Mouse (Mus musculus) liver, embryonic 13.5 days (tissue): ENCODE results near the gene Ptdss2. TPM values are rescaled to one million over a fixed set of nuclear protein-coding genes. Genes with fewer than 3 reads are reported as not detected.

Experiments
- ATAC-seq: fragments of 200-750 bp; cut with Nextera tagmentation; 2 replicates; pipeline ENCODE4 v1.8.0; 2017; ENCODE audit warnings: low read depth, mild to moderate bottlenecking, moderate number of reproducible peaks, moderate library complexity
- DNase-seq: peaks from one replicate; pipeline ENCODE4 v3.0.0; 2022
- H3K27ac ChIP-seq: fragments of 300-500 bp; sonication (generic); 2 replicates; pipeline ENCODE4 v1.5.1; 2015; ENCODE audit warnings: moderate library complexity, mild to moderate bottlenecking, inconsistent platforms
- H3K27me3 ChIP-seq: fragments of 300-500 bp; sonication (generic); 2 replicates; pipeline ENCODE4 v1.6.1; 2015; ENCODE audit warnings: mild to moderate bottlenecking, inconsistent platforms
- H3K36me3 ChIP-seq: fragments of 300-500 bp; sonication (generic); 2 replicates; pipeline ENCODE4 v1.6.1; 2015; ENCODE audit warnings: mild to moderate bottlenecking, inconsistent platforms
- H3K4me1 ChIP-seq: fragments of 300-500 bp; sonication (generic); replicated peaks from 2 replicates; pipeline ENCODE4 v1.6.1; 2015; ENCODE audit warnings: inconsistent platforms
- H3K4me2 ChIP-seq: fragments of 300-500 bp; sonication (generic); 2 replicates; pipeline ENCODE4 v1.6.1; 2015; ENCODE audit warnings: inconsistent platforms, mild to moderate bottlenecking, moderate library complexity
- H3K4me3 ChIP-seq: fragments of 300-500 bp; sonication (generic); replicated peaks from 2 replicates; pipeline ENCODE4 v1.5.1; 2015; ENCODE audit warnings: mild to moderate bottlenecking, inconsistent platforms
- H3K9ac ChIP-seq: fragments of 300-500 bp; sonication (generic); 2 replicates; pipeline ENCODE4 v1.6.1; 2015; ENCODE audit warnings: mild to moderate bottlenecking, inconsistent platforms
- H3K9me3 ChIP-seq: fragments of 300-500 bp; sonication (generic); replicated peaks from 2 replicates; pipeline ENCODE4 v1.6.1; 2016; ENCODE audit warnings: inconsistent platforms
- WGBS: fragments of 180-500 bp; shearing (Covaris S2); methylation state at CpG from one replicate; pipeline ENCODE4 v1.1.7; 2015; ENCODE audit not compliant: insufficient replicate concordance; 5-methylcytosine and 5-hydroxymethylcytosine counted together
- polyA plus RNA-seq: library from polyadenylated mRNA; unstranded; fragments of >200 nt; fragmentation: Nextera tagmentation; extraction: Ambion mirVana; gene quantifications from 2 replicates; pipeline ENCODE4 v1.2.1, GENCODE M21; 2015

The Ptdss2 gene
- polyA plus RNA-seq, 1 experiment from 2014 or later: 147 TPM

DNA sequence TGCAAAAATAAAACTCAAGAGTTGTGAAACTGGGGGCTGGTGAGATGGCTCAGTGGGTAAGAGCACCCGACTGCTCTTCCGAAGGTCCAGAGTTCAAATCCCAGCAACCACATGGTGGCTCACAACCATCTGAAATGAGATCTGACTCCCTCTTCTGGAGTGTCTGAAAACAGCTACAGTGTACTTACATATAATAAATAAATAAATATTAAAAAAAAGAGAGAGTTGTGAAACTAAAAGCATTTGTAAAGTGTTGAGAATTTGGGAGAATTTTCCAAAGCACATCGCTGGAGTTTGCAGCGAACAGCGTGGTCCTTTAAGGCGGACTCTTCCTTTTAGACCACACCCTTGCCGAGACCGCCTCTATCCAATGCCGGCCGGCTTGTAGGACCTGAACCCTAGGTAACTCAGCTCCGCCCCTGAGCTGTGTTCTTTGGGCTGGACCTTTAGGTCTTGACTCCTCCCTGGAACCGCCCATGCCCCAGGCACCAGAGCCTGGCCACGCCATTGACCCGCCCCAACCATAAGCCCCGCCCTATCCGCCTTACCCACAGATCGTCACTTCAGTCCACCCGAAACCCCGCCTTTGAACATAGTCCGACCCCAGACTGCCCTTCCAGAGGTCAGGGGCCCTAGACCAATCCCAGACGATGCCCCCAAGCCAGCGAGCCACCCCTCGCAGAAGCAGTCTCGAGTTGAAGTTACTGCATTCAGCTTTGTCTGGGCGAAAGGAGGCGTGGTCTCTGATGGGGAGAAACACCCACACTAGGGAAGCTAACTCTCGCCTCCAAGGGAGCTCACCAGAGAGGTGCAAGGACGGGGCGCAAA, 721 bp downstream of the Ptdss2 start:
- H3K9me3 ChIP-seq: no peaks in the 10 kb centered on the region
- peak overlapping the region; percentile 88 for H3K27ac ChIP-seq
- ATAC-seq (peak; percentile 98), DNase-seq (peak; percentile 98)
- peaks cover 91% of the 10 kb centered on the region for H3K4me1 ChIP-seq
- no peaks in the 10 kb centered on the region for H3K36me3 ChIP-seq
- H3K27me3 ChIP-seq: no peaks in the 10 kb centered on the region
- WGBS: under 1% methylated on average over 29 of the region's 29 CpGs
- peak overlapping the region; percentile 77 for H3K4me2 ChIP-seq
- peak overlapping the region; percentile 65 for H3K4me3 ChIP-seq
- H3K9ac ChIP-seq: peak overlapping the region; percentile 76

DNA sequence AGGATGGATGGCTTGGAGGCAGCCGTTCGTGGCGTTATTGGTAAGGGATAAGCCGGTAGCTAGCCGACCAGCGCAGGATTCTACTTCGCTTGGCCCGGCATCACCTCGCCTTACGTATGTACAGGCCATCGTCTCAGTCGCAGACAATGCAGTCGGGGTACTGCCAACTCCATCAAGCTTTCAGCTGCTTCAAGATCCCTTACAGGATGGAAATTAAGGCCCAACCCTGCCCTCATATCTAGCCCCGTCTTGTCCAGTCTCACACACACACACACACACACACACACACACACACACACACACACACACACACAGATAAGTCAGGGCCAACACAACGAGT, 1.3 kb downstream of the Ptdss2 start:
- Histone ChIP-seq H3K9me3 (no peaks in the 10 kb centered on the region), H3K4me1 (peaks cover 91% of the 10 kb centered on the region), H3K36me3 (no peaks in the 10 kb centered on the region), H3K4me2 (peak overlapping the region; percentile 77), H3K4me3 (peak overlapping the region; percentile 65), H3K9ac (peak overlapping the region; percentile 76), H3K27me3 (no peaks in the 10 kb centered on the region), H3K27ac (peak overlapping the region; percentile 88)
- DNase-seq: no peak
- peak; percentile 2; the same call in 1 of the 2 replicates for ATAC-seq
- WGBS: 2% methylated on average over 15 of the region's 15 CpGs

DNA sequence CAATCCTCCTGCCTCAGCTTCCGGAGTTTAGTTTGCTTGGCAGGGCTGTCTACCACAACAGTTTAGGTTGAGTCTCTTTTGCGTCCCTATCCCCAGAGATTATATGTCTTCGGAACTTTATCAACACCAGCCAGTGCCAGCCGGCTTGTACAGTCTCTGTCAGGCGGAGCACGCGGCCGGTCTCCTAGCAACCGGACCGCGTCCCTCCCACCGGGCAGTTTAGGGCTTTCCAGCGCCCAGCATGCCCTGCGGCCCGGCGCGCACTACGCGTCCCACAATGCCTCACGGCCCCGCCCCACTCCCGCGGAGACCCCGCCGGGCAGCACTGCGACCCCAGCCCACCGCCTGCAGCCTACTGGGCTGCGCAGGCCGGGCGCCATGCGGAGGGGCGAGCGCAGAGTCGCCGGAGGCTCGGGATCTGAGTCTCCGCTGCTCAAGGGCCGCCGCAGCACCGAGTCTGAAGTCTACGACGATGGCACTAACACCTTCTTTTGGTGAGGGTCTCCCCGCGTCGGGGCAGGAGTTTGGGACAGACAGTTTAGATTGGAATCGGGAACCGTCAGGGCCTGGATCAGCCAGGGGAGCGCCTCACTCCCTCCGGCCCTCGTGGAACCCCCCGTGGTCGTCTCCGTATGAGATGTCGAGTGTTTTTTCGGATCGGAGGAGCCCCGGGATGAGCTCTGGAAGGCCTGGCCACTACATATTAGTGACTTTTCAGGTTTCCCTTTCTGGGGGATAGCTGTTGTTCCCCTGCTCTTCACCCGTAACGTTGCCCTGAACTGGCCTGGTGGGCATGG, 9.0 kb downstream of the Ptdss2 start:
- peaks cover 27% of the 10 kb centered on the region for H3K36me3 ChIP-seq
- H3K27ac ChIP-seq: peak overlapping the region; percentile 100
- peak overlapping the region; percentile 99 for H3K9ac ChIP-seq
- H3K9me3 ChIP-seq: no peaks in the 10 kb centered on the region
- H3K4me3 ChIP-seq: peak overlapping the region; percentile 95
- peak overlapping the region; percentile 89 for H3K4me2 ChIP-seq
- no peaks in the 10 kb centered on the region for H3K27me3 ChIP-seq
- DNase-seq (peak; percentile 94), ATAC-seq (peak; percentile 85)
- peaks cover 92% of the 10 kb centered on the region for H3K4me1 ChIP-seq
- WGBS: under 1% methylated on average over 59 of the region's 59 CpGs

DNA sequence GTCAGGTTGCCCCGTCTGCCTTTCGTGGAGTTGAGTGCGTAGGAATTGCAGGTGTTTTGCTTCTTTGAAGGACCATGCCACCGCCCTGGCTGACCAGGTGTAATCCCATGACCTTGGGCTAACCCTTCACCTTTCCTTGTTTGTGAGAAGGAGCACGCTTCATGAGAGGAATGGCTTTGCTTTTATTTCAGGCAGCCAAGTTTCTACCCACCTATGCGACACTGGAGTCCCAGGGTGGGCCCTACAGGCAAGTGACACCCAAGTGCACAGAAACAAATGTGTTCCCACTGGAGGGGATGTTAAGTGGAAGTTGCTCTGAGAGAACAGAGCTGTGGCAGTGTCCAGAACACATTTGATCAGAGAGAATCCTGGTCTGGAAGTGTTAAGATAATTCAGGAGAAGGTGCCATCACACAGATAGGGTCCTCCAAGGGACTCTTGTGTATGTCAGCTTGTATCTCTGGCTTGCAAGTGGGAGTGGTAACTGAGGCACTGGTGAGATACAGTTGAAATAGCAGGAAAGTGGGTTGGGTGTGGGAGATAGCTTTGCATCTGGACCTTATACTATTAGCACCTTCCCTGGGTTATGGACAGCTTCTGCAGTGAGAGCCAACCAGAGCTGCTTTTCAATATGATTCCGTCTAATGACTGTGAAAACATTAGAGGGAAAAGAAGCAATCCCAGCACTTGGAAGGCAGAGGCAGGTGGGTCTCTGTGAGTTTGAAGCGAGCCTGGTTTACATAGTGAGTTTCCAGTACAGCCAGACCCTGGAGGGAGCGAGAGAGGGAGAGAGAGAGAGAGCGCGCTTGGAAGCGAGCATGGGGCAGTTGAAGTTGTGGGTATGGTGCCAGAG, 9.9 kb downstream of the Ptdss2 start:
- Histone ChIP-seq H3K36me3 (peaks cover 36% of the 10 kb centered on the region), H3K27ac (peak overlapping the region; percentile 100), H3K9ac (peak overlapping the region; percentile 99), H3K4me2 (peak overlapping the region; percentile 89), H3K4me3 (peak overlapping the region; percentile 95), H3K4me1 (peaks cover 92% of the 10 kb centered on the region), H3K27me3 (no peaks in the 10 kb centered on the region), H3K9me3 (no peaks in the 10 kb centered on the region)
- WGBS: 23% methylated on average over 12 of the region's 12 CpGs
- DNase-seq: peak; percentile 86
- peak; percentile 86 for ATAC-seq

DNA sequence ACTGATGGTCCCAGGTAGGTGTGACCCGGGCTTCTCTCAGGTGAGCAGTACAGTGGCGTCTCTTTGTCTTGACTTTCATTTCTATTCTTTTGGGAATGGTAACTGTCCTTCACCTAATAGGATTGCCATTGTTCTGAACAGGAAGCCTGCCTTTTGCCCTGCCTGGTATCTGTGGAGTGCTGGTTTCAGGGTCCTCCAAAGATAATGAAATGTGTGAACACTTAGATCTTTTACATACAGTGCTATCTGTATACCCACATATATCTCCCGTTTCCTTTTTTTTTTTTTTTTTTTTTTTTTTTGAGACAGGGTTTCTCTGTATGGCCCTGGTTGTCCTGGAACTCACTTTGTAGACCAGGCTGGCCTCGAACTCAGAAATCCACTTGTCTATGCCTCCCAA, 19.1 kb downstream of the Ptdss2 start:
- peak overlapping the region; percentile 46; the same call in 1 of the 2 replicates for H3K9ac ChIP-seq
- no peak overlapping the region for H3K4me3 ChIP-seq
- ATAC-seq: peak; percentile 20; the same call in 1 of the 2 replicates
- 42% methylated on average over 4 of the region's 4 CpGs for WGBS
- no peaks in the 10 kb centered on the region for H3K27me3 ChIP-seq
- H3K4me2 ChIP-seq: peak overlapping the region; percentile 29
- H3K27ac ChIP-seq: peak overlapping the region; percentile 63; the same call in 1 of the 2 replicates
- no peak for DNase-seq
- H3K36me3 ChIP-seq: peaks cover 100% of the 10 kb centered on the region
- H3K9me3 ChIP-seq: no peaks in the 10 kb centered on the region
- peaks cover 99% of the 10 kb centered on the region for H3K4me1 ChIP-seq

DNA sequence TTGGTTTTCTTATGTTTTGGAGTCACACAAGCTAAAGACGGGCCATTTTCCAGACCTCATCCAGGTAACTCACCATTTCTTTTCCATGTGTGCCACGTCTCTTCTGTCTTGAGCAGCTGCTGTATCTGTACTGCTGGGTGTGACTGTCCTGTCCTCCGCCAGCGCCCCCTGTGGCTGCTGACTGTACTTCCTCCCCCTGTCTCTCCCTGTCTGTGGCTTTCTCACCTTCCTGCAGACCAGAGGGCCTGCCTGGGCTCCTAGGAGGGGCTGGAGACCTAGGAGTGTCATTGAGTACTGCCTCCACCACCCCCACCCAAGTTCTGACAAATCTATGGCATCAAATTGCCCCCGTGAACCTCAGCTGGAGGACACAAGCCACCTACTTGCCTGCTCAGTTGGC, 20.9 kb downstream of the Ptdss2 start:
- Histone ChIP-seq H3K27me3 (no peaks in the 10 kb centered on the region), H3K9me3 (no peaks in the 10 kb centered on the region), H3K9ac (peak overlapping the region; percentile 44; the same call in 1 of the 2 replicates), H3K27ac (peak overlapping the region; percentile 63), H3K4me3 (no peak overlapping the region), H3K4me2 (no peak overlapping the region), H3K36me3 (peaks cover 100% of the 10 kb centered on the region), H3K4me1 (peaks cover 99% of the 10 kb centered on the region)
- WGBS: 47% methylated on average over 5 of the region's 5 CpGs
- peak; percentile 63 for DNase-seq
- ATAC-seq: peak; percentile 18; the same call in 1 of the 2 replicates

DNA sequence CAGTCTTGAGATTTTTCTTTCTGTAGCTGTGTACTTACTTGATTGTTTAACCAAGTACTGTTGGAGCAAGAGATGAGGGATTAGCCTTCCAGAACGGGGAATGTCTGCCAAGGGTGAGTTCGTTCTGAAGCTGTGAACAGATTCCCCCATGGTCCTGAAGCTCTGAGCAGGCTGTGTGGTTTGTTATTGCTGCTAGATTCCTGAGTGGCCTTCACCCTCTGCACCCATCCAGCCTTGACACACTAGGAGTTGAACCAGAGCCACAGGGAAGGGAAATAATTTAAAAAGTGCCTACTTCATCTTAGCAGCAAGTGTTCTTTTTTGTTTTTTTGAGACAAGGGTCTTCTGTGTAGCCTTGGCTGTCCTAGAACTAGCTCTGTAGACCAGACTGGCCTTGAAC, 21.7 kb downstream of the Ptdss2 start:
- no peak for DNase-seq
- Histone ChIP-seq H3K4me2 (peak overlapping the region; percentile 3; the same call in 1 of the 2 replicates), H3K4me3 (no peak overlapping the region), H3K9ac (peak overlapping the region; percentile 29; the same call in 1 of the 2 replicates), H3K9me3 (no peaks in the 10 kb centered on the region), H3K27me3 (no peaks in the 10 kb centered on the region), H3K36me3 (peaks cover 100% of the 10 kb centered on the region), H3K4me1 (peaks cover 98% of the 10 kb centered on the region), H3K27ac (peak overlapping the region; percentile 86)
- WGBS: 89% methylated on average over 2 of the region's 2 CpGs
- ATAC-seq: no peak

DNA sequence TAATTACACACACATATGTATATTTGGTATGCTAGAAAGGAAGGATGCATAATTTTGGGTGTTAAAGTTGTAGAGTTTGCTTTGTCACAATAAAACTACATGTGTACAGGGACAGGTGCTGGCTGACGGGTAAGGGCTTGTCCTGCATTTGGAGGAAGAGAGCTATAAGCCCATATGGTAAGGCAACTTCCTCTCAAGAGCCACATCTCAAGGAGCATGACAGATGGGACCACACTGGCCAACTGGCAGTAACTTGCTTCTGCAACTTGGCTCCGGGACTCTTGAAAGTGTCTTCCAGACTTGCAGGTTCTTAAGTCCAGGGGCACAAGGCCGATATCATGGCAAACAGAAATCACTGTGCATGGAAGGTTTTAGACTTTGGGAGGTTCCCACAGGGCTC, 22.5 kb downstream of the Ptdss2 start:
- WGBS: 83% methylated on average over 3 of the region's 3 CpGs
- Histone ChIP-seq H3K9me3 (no peaks in the 10 kb centered on the region), H3K4me1 (peaks cover 93% of the 10 kb centered on the region), H3K27me3 (no peaks in the 10 kb centered on the region), H3K36me3 (peaks cover 98% of the 10 kb centered on the region), H3K9ac (peak overlapping the region; percentile 67), H3K27ac (peak overlapping the region; percentile 86), H3K4me2 (peak overlapping the region; percentile 50), H3K4me3 (no peak overlapping the region)
- DNase-seq (no peak), ATAC-seq (no peak)

DNA sequence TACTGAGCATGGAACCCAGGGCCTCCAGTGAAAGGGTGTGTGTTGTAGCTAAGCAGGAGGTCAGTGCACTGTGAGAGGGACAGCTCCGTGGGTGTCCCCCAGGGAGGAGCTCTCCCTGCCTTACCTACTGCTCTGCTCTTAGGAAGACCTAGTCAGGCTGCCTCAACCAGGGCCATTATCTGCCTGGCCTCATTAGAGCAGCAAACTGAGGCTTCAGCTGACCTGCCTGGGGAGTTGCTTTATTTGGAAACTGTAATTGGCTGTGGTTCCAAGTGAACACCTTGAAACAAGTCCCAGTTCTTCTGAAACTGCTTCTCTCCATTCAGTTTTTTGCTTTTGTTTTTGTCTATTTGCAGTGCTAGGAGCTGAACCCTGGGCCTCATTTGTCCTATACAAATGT, 23.2 kb downstream of the Ptdss2 start:
- Histone ChIP-seq H3K4me3 (peak overlapping the region; percentile 22; the same call in 1 of the 2 replicates), H3K27me3 (no peaks in the 10 kb centered on the region), H3K9me3 (no peaks in the 10 kb centered on the region), H3K36me3 (peaks cover 98% of the 10 kb centered on the region), H3K27ac (peak overlapping the region; percentile 86), H3K4me2 (peak overlapping the region; percentile 50), H3K4me1 (peaks cover 86% of the 10 kb centered on the region), H3K9ac (peak overlapping the region; percentile 67)
- ATAC-seq (0 out of 2 replicates have a peak, but pooled peaks have one; percentile 18), DNase-seq (no peak)
- WGBS: 35% methylated on average over 1 of the region's 1 CpGs

DNA sequence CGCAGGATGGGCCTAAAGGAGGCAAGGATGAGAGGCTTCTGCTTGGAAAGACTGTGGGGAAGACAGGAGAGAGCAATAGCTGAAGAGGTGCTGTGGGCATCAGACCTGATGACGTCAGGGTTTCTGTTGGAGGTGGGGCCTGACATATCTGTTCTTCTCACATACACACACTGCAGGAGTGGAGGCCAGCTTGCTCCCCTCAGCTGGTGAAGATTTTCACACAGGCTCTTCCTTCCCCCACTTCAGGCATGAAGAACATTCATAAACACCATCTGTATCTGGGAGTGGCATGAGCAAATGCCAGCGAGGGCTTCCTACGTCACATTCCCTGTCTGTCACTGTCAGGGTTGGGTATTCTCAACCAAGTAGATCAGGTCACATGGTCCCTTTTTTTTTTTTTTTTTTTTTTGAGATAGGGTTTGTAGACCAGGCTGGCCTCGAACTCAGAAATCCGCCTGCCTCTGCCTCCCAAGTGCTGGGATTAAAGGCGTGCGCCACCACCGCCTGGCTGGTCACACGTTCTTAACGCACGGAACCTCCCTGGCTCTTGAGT, 23.9 kb downstream of the Ptdss2 start:
- peak overlapping the region; percentile 67 for H3K9ac ChIP-seq
- ATAC-seq (peak; percentile 86), DNase-seq (peak; percentile 71)
- H3K9me3 ChIP-seq: no peaks in the 10 kb centered on the region
- peak overlapping the region; percentile 50 for H3K4me2 ChIP-seq
- peak overlapping the region; percentile 86 for H3K27ac ChIP-seq
- WGBS: 68% methylated on average over 12 of the region's 12 CpGs
- H3K4me1 ChIP-seq: peaks cover 79% of the 10 kb centered on the region
- peaks cover 98% of the 10 kb centered on the region for H3K36me3 ChIP-seq
- 0 out of 2 replicates have a peak overlapping the region, but pooled peaks have one; percentile 22 for H3K4me3 ChIP-seq
- no peaks in the 10 kb centered on the region for H3K27me3 ChIP-seq
